Mouse (Mus musculus) liver, adult 2 months (tissue): Measurements from ENCODE around the gene Bcl3.
A peak's percentile ranks its signal among the peaks of the same experiment; 100 is the strongest.

Experiments
- CTCF ChIP-seq: fragments of 200-500 bp; IDR thresholded peaks from 2 replicates; pipeline ENCODE4 v1.5.1; 2011; ENCODE audit warnings: low read depth, low read length, control low read depth
- POLR2A ChIP-seq: fragments of 200-500 bp; IDR thresholded peaks from 2 replicates; pipeline ENCODE4 v1.6.1; 2011; ENCODE audit warnings: low read length, control low read depth; ENCODE audit not compliant: insufficient read depth; ENCODE audit errors: extremely low read depth

- TF ChIP-seq CTCF (no peak), POLR2A (peak; percentile 69)
Observed at GRCm38 (mm10) chr7:19816224-19816771, 6.3 kb downstream of the Bcl3 start.
